Mouse (Mus musculus) forebrain, embryonic 14.5 days (tissue): ENCODE results near the gene Tmem171. TPM values are rescaled to one million over a fixed set of nuclear protein-coding genes. Genes with fewer than 3 reads are reported as not detected.

Experiments
- ATAC-seq: fragments of 200-750 bp; cut with Nextera tagmentation; 2 replicates; pipeline ENCODE4 v1.8.0; 2017; ENCODE audit warnings: mild to moderate bottlenecking, moderate library complexity
- DNase-seq: peaks from one replicate; pipeline ENCODE4 v3.0.0-alpha.2; 2015; ENCODE audit warnings: low spot score
- H3K27ac ChIP-seq: fragments of 300-500 bp; sonication (generic); 2 replicates; pipeline ENCODE4 v1.5.1; 2014; ENCODE audit warnings: low read depth, mild to moderate bottlenecking, control low read depth, low read length, moderate library complexity
- H3K27me3 ChIP-seq: fragments of 300-500 bp; sonication (generic); replicated peaks from 2 replicates; pipeline ENCODE4 v1.6.1; 2014; ENCODE audit warnings: low read length, control low read depth, mixed read lengths; ENCODE audit not compliant: control insufficient read depth, insufficient read depth
- H3K36me3 ChIP-seq: fragments of 300-500 bp; sonication (generic); 2 replicates; pipeline ENCODE4 v1.6.1; 2014; ENCODE audit warnings: low read length, control low read depth; ENCODE audit not compliant: control insufficient read depth, insufficient read depth
- H3K4me1 ChIP-seq: fragments of 300-500 bp; sonication (generic); 2 replicates; pipeline ENCODE4 v1.6.1; 2014; ENCODE audit warnings: antibody characterized with exemption, low read length, control low read depth; ENCODE audit not compliant: control insufficient read depth, insufficient read depth
- H3K4me2 ChIP-seq: fragments of 300-500 bp; sonication (generic); 2 replicates; pipeline ENCODE4 v1.6.1; 2014; ENCODE audit warnings: mild to moderate bottlenecking, control low read depth, low read length
- H3K4me3 ChIP-seq: fragments of 300-500 bp; sonication (generic); 2 replicates; pipeline ENCODE4 v1.5.1; 2014; ENCODE audit warnings: low read depth, low read length, control low read depth
- H3K9ac ChIP-seq: fragments of 300-500 bp; sonication (generic); 2 replicates; pipeline ENCODE4 v1.6.1; 2014; ENCODE audit warnings: mild to moderate bottlenecking, low read length, control low read depth, moderate library complexity
- H3K9me3 ChIP-seq: fragments of 300-500 bp; sonication (generic); replicated peaks from 2 replicates; pipeline ENCODE4 v1.6.1; 2016; ENCODE audit warnings: low read length, control low read depth, mixed read lengths; ENCODE audit not compliant: control insufficient read depth
- WGBS: fragments of 180-500 bp; shearing (Covaris S2); extraction: QIAGEN DNeasy Blood & Tissue Kit; methylation state at CpG from one replicate; pipeline ENCODE4 v1.1.7; 2014; 5-methylcytosine and 5-hydroxymethylcytosine counted together
- polyA plus RNA-seq: library from polyadenylated mRNA; unstranded; fragments of >200 nt; fragmentation: Nextera tagmentation; extraction: Ambion mirVana; gene quantifications from 2 replicates; pipeline ENCODE4 v1.2.1, GENCODE M21; 2014

The Tmem171 gene
- polyA plus RNA-seq, 1 experiment from 2014 or later, result not detected

DNA sequence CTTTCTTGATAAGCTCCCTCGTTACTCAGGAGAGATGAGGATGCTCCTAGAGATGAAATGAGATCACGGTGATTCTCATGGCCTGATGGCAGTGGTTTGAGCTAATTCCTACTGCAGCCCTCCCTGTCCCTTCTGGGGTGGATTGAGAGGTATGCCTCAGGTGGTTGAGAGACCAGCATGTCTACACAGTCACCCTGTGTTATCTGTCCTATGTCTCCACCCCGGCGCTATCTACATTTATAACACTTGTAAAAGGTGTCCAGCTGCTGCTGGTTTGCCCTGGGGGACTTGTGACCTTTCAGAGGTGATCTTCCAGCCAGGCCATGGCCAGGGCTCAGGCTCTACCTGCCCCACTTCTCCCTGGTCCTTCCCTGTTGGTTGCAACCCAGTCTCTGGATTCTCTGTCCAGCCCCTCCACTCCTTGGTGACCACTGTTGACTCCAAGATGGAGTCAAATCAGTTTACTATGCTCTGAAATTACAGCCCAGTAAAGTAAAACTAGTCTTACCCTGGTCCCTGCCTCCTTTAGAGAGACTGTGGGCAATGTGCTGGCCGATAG, 5.4 kb upstream of the Tmem171 start:
- no peaks in the 10 kb centered on the region for H3K9me3 ChIP-seq
- WGBS, result 87% methylated on average over 5 of the region's 5 CpGs

DNA sequence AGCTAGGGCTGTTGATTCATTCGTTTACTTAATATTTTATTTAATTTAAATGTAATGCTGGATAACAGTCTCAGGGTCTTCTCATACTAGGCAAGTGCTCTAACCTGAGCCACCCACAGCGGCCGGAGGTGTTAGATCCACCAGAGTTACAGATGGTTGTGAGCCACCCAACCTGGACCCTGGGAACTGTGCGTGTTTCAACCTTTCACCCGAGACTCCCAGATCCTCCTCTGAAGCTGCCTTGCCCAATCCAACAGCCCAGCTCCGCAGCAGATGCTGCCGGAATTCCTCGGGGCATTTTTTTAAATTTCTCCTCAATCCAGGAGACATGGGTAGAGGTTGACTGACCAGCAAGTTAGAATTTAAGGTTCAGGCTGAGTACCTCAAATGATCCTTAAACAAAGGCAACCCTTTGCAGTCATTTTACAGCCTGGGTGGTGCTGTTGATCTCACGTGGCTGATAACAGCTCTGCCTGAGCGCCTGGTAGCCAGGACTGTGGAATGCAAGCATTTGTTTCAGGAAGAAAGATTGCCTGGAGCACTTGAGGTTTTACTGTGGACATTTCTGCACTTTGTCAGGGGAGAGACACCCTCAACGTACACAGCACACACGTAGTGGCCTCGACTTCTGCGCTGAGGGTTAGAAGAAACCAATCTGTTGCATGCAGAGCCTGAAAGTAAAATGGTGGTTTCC, 4.6 kb upstream of the Tmem171 start:
- Histone ChIP-seq H3K9ac (no peak overlapping the region), H3K4me1 (peaks cover 3% of the 10 kb centered on the region; the same call in 1 of the 2 replicates), H3K4me3 (no peak overlapping the region), H3K36me3 (no peaks in the 10 kb centered on the region), H3K4me2 (no peak overlapping the region), H3K27ac (no peak overlapping the region), H3K27me3 (no peaks in the 10 kb centered on the region), H3K9me3 (no peaks in the 10 kb centered on the region)
- 84% methylated on average over 14 of the region's 14 CpGs for WGBS
- DNase-seq (no peak), ATAC-seq (no peak)

More for the DNA sequence above, 5.4 kb upstream of the Tmem171 start:
- Histone ChIP-seq H3K36me3 (no peaks in the 10 kb centered on the region), H3K4me1 (0 out of 2 replicates have a peak, but pooled peaks cover under 1% of the 10 kb centered on the region), H3K4me3 (no peak overlapping the region), H3K9ac (no peak overlapping the region), H3K27ac (no peak overlapping the region), H3K27me3 (no peaks in the 10 kb centered on the region), H3K4me2 (no peak overlapping the region)
- DNase-seq (no peak), ATAC-seq (no peak)

DNA sequence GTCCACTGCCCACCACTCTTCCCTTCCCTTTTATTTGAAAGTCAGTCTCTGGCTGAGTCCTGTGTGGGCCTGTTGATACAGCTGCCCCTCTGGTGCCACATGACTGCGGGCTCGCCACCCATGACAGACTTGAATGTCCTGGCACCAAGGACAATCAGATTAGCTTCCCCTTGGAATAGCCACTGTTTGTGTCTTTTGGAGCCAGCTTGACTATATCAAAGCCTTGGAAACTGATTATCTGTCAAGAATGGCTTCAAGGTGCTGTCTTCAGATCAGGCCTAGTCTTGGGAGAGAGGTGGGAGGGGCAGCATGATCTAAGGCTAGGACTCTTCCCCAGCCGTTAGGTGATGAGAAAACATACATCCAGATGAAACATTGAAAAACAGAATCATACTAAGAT, 2.1 kb upstream of the Tmem171 start:
- ATAC-seq (no peak), DNase-seq (no peak)
- Histone ChIP-seq H3K9ac (no peak overlapping the region), H3K4me3 (no peak overlapping the region), H3K4me2 (no peak overlapping the region), H3K4me1 (peaks cover 3% of the 10 kb centered on the region; the same call in 1 of the 2 replicates), H3K27ac (no peak overlapping the region), H3K27me3 (no peaks in the 10 kb centered on the region), H3K36me3 (no peaks in the 10 kb centered on the region), H3K9me3 (no peaks in the 10 kb centered on the region)
- WGBS, result 87% methylated on average over 3 of the region's 3 CpGs

DNA sequence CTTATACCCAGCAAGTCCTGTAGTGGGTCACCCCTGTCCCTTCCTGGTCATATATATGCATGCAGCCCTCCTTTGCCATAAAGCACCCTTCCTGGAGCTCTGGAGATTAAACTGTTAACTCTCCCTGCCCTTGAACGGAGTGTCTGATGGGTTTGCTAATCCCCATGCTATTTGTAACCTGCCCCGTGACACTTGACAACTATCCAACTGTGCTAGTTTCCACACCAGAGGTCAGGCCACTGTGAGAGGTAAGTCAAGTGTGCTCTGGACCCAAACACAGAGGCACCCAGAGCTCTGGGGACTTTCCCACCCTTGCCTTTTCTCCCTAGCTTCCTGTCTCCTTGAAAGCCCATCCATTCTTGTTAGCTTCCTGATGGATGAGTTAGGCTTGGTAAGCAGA, 912 bp upstream of the Tmem171 start:
- no peaks in the 10 kb centered on the region for H3K9me3 ChIP-seq
- 0 out of 2 replicates have a peak overlapping the region, but pooled peaks have one; percentile 61 for H3K4me2 ChIP-seq
- no peak overlapping the region for H3K27ac ChIP-seq
- WGBS, result 54% methylated on average over 2 of the region's 2 CpGs
- no peak overlapping the region for H3K9ac ChIP-seq
- ATAC-seq, result no peak
- peaks cover 3% of the 10 kb centered on the region; the same call in 1 of the 2 replicates for H3K4me1 ChIP-seq
- H3K27me3 ChIP-seq, result no peaks in the 10 kb centered on the region
- H3K4me3 ChIP-seq, result no peak overlapping the region
- no peak for DNase-seq
- no peaks in the 10 kb centered on the region for H3K36me3 ChIP-seq

DNA sequence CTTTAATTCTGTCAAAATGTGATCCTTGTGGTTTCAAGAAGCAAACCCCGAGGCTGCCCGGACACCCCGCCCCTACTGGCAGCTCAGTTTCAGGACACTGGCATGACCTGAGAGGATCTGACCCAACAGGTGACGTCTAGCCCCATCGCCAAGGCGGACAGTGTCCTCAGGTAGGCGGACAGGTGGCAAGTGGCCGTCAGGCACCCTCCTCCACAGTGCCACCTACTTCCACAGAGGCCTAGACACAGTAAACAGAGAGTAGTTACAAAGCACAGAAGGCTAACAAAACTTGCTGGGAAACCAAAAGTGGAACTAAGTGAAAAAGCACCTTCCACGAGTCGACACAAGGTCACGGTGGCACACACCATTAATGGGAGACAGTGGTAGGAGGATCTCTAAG, 1.3 kb downstream of the Tmem171 start:
- H3K27me3 ChIP-seq, result no peaks in the 10 kb centered on the region
- peaks cover 3% of the 10 kb centered on the region; the same call in 1 of the 2 replicates for H3K4me1 ChIP-seq
- DNase-seq (no peak), ATAC-seq (no peak)
- no peaks in the 10 kb centered on the region for H3K36me3 ChIP-seq
- H3K4me3 ChIP-seq, result no peak overlapping the region
- no peak overlapping the region for H3K9ac ChIP-seq
- no peak overlapping the region for H3K27ac ChIP-seq
- no peak overlapping the region for H3K4me2 ChIP-seq
- no peaks in the 10 kb centered on the region for H3K9me3 ChIP-seq
- WGBS, result 90% methylated on average over 11 of the region's 11 CpGs

DNA sequence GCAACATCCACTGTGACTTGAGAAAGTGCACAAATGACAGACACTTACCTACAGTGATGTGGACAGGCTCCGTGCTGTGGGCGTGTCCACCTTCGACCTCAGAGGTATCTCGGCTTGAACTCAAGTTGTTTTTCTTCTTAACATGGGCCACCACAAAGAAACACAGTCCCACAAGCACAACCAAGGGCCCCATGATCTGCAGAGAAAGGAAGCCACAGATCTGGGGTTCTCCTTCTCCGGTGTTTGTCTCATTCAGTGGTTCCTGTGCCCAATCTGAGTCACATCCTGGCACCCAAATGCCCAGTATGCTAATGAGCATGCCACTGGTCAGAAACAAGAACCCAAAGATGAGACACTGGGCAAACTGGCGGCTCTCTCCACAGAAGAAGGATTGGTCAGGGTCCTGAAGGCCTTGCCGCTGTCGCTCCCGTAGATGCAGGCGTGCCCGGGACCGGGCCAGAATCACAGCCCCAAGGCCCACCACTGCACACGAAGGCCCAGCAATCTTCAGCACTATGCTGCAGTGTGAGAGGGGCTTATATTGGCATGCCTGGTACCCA, 2.6 kb downstream of the Tmem171 start:
- H3K9me3 ChIP-seq, result no peaks in the 10 kb centered on the region
- 90% methylated on average over 13 of the region's 13 CpGs for WGBS

DNA sequence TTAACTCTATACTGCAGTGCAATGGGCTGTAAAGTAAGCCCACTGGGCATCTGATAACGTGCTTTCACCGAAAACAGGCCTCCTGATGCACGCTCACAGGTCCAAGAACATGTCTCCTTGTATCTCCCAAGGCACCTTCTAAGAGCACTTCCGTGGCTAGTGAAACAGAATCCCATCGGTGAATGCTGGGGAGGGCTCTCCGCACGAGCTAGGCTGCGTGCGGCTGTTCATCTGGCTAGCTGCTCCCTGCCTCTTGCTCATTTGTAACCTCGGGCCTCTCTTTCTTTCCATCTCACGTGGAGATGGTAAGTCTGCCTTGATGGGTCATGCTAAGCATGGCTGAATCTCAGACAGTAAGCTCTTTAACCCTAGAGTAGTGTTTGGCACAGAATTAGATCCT, 3.7 kb downstream of the Tmem171 start:
- no peak for ATAC-seq
- DNase-seq, result no peak
- H3K36me3 ChIP-seq, result no peaks in the 10 kb centered on the region
- WGBS, result 95% methylated on average over 11 of the region's 11 CpGs
- H3K4me3 ChIP-seq, result no peak overlapping the region
- no peak overlapping the region for H3K4me2 ChIP-seq
- no peak overlapping the region for H3K27ac ChIP-seq
- peaks cover 3% of the 10 kb centered on the region; the same call in 1 of the 2 replicates for H3K4me1 ChIP-seq
- H3K27me3 ChIP-seq, result no peaks in the 10 kb centered on the region
- no peaks in the 10 kb centered on the region for H3K9me3 ChIP-seq
- H3K9ac ChIP-seq, result no peak overlapping the region

More for the DNA sequence above, 2.6 kb downstream of the Tmem171 start:
- Histone ChIP-seq H3K9ac (no peak overlapping the region), H3K36me3 (no peaks in the 10 kb centered on the region), H3K4me3 (no peak overlapping the region), H3K4me2 (no peak overlapping the region), H3K27me3 (no peaks in the 10 kb centered on the region), H3K27ac (no peak overlapping the region), H3K4me1 (peaks cover 3% of the 10 kb centered on the region; the same call in 1 of the 2 replicates)
- ATAC-seq, result no peak
- no peak for DNase-seq

DNA sequence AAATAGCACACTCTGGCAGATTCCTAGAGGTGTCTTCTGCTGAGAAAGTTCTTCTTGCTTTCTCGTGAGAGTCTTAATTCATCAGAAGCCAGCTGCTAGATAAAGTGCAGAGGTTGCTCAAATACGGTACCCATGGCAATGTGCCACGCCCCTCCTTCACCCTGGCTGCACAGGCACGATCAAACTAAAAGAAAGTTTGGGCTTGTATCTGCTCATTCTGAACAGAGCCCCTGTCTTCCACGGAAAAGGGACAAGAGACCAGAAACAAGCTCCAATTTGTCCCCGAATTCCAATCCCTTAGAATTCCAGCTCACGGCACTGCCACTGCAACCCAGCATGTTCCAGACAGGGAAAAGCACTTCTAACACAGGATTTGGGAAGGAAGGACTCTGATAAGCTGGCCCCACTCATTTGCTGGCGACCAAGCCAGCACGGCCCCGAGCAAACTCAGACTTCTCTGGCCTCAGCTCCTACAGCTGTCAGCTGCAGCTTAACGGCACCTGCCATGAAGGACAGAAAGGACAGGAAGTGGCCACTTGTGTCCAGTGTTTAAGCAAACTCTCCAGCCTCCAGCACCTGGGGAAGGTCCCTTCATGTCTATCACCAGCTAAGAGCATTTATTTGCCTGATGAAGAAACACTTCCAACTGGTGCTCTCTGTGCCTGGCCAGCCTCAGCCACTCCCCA, 4.9 kb downstream of the Tmem171 start:
- H3K27ac ChIP-seq, result no peak overlapping the region
- no peaks in the 10 kb centered on the region for H3K9me3 ChIP-seq
- H3K36me3 ChIP-seq, result no peaks in the 10 kb centered on the region
- no peak overlapping the region for H3K9ac ChIP-seq
- H3K4me2 ChIP-seq, result no peak overlapping the region
- no peak overlapping the region for H3K4me3 ChIP-seq
- H3K27me3 ChIP-seq, result no peaks in the 10 kb centered on the region
- WGBS, result 80% methylated on average over 11 of the region's 11 CpGs
- DNase-seq (no peak), ATAC-seq (no peak)
- no peaks in the 10 kb centered on the region for H3K4me1 ChIP-seq
